Mouse (Mus musculus) kidney, postnatal 0 days (tissue): ENCODE results near the gene Tmem87a. TPM values are rescaled to one million over a fixed set of nuclear protein-coding genes. Genes with fewer than 3 reads are reported as not detected.

Experiments
- ATAC-seq: fragments of 200-750 bp; cut with Nextera tagmentation; replicated peaks from 2 replicates; pipeline ENCODE4 v1.8.0; 2017; ENCODE audit warnings: low read depth, moderate number of reproducible peaks, moderate TSS enrichment, moderate library complexity; ENCODE audit not compliant: low FRiP score
- DNase-seq: peaks from one replicate; pipeline ENCODE4 v3.0.0-alpha.2; 2016; ENCODE audit warnings: low spot score
- H3K27ac ChIP-seq: fragments of 300-500 bp; sonication (generic); 2 replicates; pipeline ENCODE4 v1.5.1; 2014; ENCODE audit warnings: mild to moderate bottlenecking
- H3K27me3 ChIP-seq: fragments of 300-500 bp; sonication (generic); 2 replicates; pipeline ENCODE4 v1.6.1; 2014; ENCODE audit warnings: low read length, mixed read lengths; ENCODE audit not compliant: insufficient read depth
- H3K36me3 ChIP-seq: fragments of 300-500 bp; sonication (generic); 2 replicates; pipeline ENCODE4 v1.6.1; 2014; ENCODE audit warnings: low read length, mixed read lengths; ENCODE audit not compliant: insufficient read depth
- H3K4me1 ChIP-seq: fragments of 300-500 bp; sonication (generic); replicated peaks from 2 replicates; pipeline ENCODE4 v1.6.1; 2014; ENCODE audit warnings: antibody characterized with exemption, low read length, mixed read lengths; ENCODE audit not compliant: insufficient read depth
- H3K4me2 ChIP-seq: fragments of 300-500 bp; sonication (generic); 2 replicates; pipeline ENCODE4 v1.6.1; 2014; ENCODE audit warnings: mild to moderate bottlenecking, low read length, moderate library complexity, mixed read lengths
- H3K4me3 ChIP-seq: fragments of 300-500 bp; sonication (generic); replicated peaks from 2 replicates; pipeline ENCODE4 v1.5.1; 2014; ENCODE audit warnings: low read depth, low read length
- H3K9ac ChIP-seq: fragments of 300-500 bp; sonication (generic); 2 replicates; pipeline ENCODE4 v1.6.1; 2014; ENCODE audit warnings: low read depth, low read length
- H3K9me3 ChIP-seq: fragments of 300-500 bp; sonication (generic); replicated peaks from 2 replicates; pipeline ENCODE4 v1.6.1; 2016; ENCODE audit warnings: low read length, inconsistent platforms, mixed read lengths
- CTCF ChIP-seq: IDR thresholded peaks from 2 replicates; pipeline ENCODE4 v1.5.1; 2016; ENCODE audit warnings: antibody characterized with exemption, low read depth, mild to moderate bottlenecking, moderate library complexity
- WGBS: fragments of 180-500 bp; shearing (Covaris S2); extraction: QIAGEN DNeasy Blood & Tissue Kit; methylation state at CpG from one replicate; pipeline ENCODE4 v1.1.7; 2014; 5-methylcytosine and 5-hydroxymethylcytosine counted together
- polyA plus RNA-seq: library from polyadenylated mRNA; unstranded; fragments of >200 nt; fragmentation: Nextera tagmentation; extraction: Ambion mirVana; gene quantifications from 2 replicates; pipeline ENCODE4 v1.2.1, GENCODE M21; 2015

Gene Tmem87a
- 10.4 and 12.0 TPM in 2 replicates for polyA plus RNA-seq

GRCm38 (mm10) chr2:120403986-120404822 is at the start of gene Tmem87a:
Gene Tmem87a (minus strand): TSS chr2:120404113.
- peak; percentile 98 for ATAC-seq

DNA sequence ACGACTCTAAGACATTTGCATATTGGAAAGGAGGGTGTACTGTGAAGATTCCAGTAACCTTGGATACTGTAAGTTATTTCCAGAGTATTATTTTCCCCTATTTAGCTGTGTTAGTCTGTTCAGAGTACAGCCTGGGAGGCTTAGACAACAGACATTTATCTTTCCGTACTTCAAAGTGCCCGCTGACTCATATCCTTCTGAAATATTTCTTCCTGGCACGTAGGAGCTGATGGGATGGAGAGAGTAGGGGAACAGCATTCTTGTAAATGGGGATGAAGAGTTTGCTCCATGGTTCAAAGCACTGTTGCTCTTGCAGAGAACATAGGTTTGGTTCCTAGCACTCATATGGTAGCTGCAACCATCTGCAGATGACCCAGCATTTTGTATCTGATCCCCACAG is 48.7 kb upstream of the Tmem87a start:
- Histone ChIP-seq H3K36me3 (no peaks in the 10 kb centered on the region), H3K27me3 (no peaks in the 10 kb centered on the region), H3K4me1 (no peaks in the 10 kb centered on the region), H3K27ac (no peak overlapping the region), H3K9me3 (no peaks in the 10 kb centered on the region), H3K4me3 (no peak overlapping the region), H3K9ac (no peak overlapping the region), H3K4me2 (no peak overlapping the region)
- DNase-seq (peak; percentile 47), ATAC-seq (no peak)
- 46% methylated on average over 4 of the region's 4 CpGs for WGBS
- no peak for TF ChIP-seq CTCF

More at GRCm38 (mm10) chr2:120403986-120404822, at the start of gene Tmem87a:
- no peak for TF ChIP-seq CTCF
- Histone ChIP-seq H3K9me3 (no peaks in the 10 kb centered on the region; the same call in 1 of the 2 replicates), H3K9ac (peak within 1 kb of the TSS; percentile 74), H3K4me1 (peaks cover 5% of the 10 kb centered on the region; the same call in 1 of the 2 replicates), H3K4me3 (peak within 1 kb of the TSS; percentile 80), H3K27me3 (no peaks in the 10 kb centered on the region), H3K36me3 (0 out of 2 replicates have a peak, but pooled peaks cover 4% of the 10 kb centered on the region), H3K4me2 (peak within 1 kb of the TSS; percentile 75), H3K27ac (peak within 1 kb of the TSS; percentile 98)
- WGBS = under 1% methylated on average over 34 of the region's 34 CpGs
- DNase-seq = peak; percentile 99

DNA sequence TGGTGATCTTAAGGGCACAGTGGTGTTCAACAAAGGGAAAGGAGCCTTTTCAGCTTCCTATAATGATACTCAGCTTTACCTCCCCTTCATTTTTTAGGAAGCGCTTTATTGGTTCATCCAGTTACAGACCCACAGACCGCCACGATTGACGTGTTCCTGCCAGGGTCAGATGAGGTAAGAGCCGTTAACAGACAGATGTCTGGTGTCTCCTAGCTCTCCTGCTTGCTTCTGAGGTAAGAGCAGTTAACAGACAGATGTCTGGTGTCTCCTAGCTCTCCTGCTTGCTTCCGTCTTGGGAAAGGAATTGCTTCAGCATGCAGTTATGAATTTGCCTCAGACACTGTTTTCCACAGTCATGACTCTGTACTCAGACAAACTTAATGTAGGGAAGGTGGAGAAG is 46.8 kb upstream of the Tmem87a start:
- Histone ChIP-seq H3K36me3 (no peaks in the 10 kb centered on the region), H3K4me3 (no peak overlapping the region), H3K4me1 (no peaks in the 10 kb centered on the region), H3K9me3 (no peaks in the 10 kb centered on the region), H3K27me3 (no peaks in the 10 kb centered on the region), H3K4me2 (no peak overlapping the region), H3K27ac (no peak overlapping the region), H3K9ac (no peak overlapping the region)
- TF ChIP-seq CTCF = no peak
- no peak for ATAC-seq
- no peak for DNase-seq
- whole genome bisulfite sequencing = 59% methylated on average over 6 of the region's 6 CpGs

GRCm38 (mm10) chr2:120447306-120447705 is 43.4 kb upstream of the Tmem87a start:
- no peaks in the 10 kb centered on the region for H3K4me1 ChIP-seq
- no peak overlapping the region for H3K4me2 ChIP-seq
- H3K27me3 ChIP-seq = no peaks in the 10 kb centered on the region
- peak; percentile 8; the same call in 1 of the 2 replicates for TF ChIP-seq CTCF
- 96% methylated on average over 1 of the region's 1 CpGs for WGBS
- no peaks in the 10 kb centered on the region for H3K36me3 ChIP-seq
- no peak overlapping the region for H3K4me3 ChIP-seq
- DNase-seq (no peak), ATAC-seq (no peak)
- no peak overlapping the region for H3K27ac ChIP-seq
- H3K9me3 ChIP-seq = no peaks in the 10 kb centered on the region
- no peak overlapping the region for H3K9ac ChIP-seq

- no peak for TF ChIP-seq CTCF
- Histone ChIP-seq H3K36me3 (no peaks in the 10 kb centered on the region), H3K4me1 (no peaks in the 10 kb centered on the region), H3K9ac (no peak overlapping the region), H3K27ac (no peak overlapping the region), H3K27me3 (no peaks in the 10 kb centered on the region), H3K9me3 (no peaks in the 10 kb centered on the region), H3K4me3 (no peak overlapping the region), H3K4me2 (no peak overlapping the region)
- DNase-seq (no peak), ATAC-seq (no peak)
- WGBS = 78% methylated on average over 10 of the region's 10 CpGs
Measured at GRCm38 (mm10) chr2:120446373-120446772, 42.5 kb upstream of the Tmem87a start.

- Histone ChIP-seq H3K27ac (no peak overlapping the region), H3K9ac (no peak overlapping the region), H3K27me3 (no peaks in the 10 kb centered on the region), H3K4me3 (no peak overlapping the region), H3K4me1 (no peaks in the 10 kb centered on the region), H3K4me2 (no peak overlapping the region), H3K9me3 (no peaks in the 10 kb centered on the region), H3K36me3 (no peaks in the 10 kb centered on the region)
- DNase-seq = no peak
- no peak for TF ChIP-seq CTCF
- ATAC-seq = no peak
- 91% methylated on average over 1 of the region's 1 CpGs for WGBS
Measured at GRCm38 (mm10) chr2:120444486-120444885, 40.6 kb upstream of the Tmem87a start.
